Mouse (Mus musculus) embryo, embryonic 11 days (tissue): ENCODE results near the gene Parm1.

Experiments used
- DNase-seq: peaks from one replicate; pipeline ENCODE4 v3.0.0-alpha.2; 2015

Parm1 gene

DNA sequence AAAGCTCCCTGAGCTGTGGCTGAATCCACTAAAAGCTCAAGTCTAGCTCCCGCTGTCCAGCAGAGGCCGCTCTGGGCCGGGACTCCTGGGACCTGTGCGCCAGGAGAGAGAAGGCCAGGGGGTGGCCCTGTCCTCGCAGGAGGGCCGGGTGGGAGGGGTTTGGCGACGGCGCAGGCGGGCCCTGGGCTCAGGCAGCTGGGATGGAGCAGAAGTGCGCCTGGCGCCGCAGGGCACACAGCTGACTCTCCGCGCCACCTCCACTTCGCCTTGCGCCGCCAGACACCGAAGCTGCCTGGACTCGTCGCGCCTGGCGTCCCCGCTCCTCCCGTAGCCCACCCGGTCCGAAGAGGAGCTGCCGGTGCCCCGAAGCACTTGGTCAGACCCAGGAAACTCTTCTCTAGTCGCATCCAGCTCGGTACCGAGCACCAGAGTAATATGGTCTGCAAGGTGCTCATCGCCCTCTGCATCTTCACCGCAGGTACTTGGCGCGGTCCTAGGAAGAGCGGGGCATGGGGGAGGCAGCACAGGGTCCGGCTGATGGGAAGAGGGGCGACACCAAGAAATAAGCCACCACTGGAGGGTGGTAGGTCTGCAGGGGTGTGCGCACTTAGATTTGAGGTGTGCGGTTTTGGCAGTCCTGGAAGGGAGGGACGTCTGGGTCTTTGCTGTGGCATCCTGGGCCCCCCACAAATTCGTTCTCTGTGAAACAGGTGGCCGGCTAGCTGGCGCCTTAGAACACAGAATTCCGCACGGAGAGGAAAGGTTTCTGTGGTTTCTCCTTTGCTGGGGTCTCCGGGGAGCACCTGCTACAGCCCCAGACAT is at the start of gene Parm1:
TSS of gene Parm1 (plus strand) at position 136 of the 822 bp plus-strand sequence.
- DNase-seq: peak; percentile 94

DNA sequence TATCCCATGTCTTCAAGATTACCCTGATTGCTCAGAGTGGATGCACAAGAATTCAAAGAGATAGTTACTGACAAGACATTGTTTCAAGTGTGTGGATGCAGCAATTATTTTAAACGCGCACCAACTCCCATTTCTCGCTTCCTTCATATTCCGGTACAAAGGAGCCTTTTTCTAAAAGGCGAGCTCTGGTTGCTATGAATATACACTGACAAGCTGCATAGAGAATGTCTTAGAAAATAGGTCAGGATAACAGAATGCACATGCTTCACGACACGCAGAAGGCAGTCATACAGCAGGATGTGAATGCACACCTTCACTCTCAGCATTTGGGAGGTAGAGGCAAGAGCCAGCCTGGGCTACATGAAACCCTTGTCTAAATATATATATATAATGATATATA is 42.2 kb upstream of the Parm1 start:
- no peak for DNase-seq

DNA sequence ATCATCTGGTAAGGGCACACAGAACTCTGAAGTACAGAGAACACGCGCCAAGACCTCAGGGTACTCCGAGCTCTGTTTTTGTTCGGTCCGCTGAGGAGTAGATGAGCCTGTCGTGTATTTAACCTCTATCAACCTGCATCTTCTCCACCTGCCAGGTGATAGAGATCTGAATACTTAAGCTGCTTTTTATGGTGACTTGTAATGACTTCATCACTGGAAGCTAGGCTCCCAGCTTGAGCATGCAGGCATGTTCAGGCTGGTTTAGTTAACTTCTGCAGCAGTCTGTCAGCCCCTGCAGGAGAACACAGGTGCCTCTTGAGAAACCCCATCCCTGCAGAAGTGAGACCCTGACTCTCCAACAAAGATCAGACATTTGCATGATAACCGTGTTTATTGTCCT is 40.6 kb upstream of the Parm1 start:
- no peak for DNase-seq

DNA sequence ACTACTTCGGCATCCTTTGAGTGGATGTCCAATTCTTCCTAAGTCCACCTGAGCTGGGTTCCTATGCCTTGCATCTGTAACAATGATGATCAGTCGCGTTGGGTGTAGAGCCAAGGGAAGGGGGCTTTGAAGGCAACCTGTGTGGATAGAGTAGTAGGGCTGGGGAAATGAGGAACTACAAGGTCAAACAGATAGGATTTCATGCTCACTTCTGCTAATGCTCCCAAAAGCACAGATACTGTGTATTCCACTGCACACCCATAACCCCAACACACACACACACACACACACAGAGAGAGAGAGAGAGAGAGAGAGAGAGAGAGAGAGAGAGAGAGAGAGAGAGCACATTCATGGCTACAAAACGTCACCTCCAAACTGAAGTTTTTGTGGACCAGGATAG is 38.7 kb upstream of the Parm1 start:
- DNase-seq: no peak

DNA sequence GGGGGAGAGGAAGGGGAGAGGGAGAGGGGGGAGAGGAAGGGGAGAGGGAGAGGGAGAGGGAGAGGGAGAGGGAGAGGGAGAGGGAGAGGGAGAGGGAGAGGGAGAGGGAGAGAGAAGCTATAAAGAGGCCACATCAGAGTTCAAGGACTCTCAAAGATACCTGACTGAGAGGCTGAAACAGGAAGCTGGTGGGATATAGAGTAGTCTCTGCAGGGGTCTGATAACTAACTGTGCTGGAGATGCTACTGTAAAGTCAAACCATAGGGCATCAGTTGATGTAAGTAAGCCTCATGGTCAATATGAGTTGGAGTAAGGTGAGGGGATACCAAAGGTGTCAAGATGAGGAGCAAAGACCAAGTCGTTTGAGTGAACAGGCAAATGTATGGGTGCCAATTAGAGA is 37.3 kb upstream of the Parm1 start:
- DNase-seq: no peak

DNA sequence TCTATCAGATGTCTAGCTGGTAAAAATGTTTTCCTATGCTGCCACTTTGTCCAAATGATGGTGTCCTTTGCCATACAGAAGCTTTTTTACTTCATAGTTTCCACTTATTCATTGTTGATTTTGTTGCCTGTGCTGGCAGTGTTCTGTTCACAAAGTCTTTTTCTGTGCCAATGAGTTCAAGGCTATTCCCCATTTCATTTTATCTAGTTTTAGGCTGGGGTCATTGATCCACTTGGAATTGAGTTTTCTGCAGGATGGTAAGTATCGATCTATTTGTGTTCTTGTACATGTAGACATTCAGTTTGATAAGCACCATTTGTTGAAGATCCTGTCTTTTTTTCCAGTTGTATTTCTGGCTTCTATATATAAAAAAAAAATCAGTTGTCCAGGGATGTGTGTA is 33.1 kb upstream of the Parm1 start:
- no peak for DNase-seq

DNA sequence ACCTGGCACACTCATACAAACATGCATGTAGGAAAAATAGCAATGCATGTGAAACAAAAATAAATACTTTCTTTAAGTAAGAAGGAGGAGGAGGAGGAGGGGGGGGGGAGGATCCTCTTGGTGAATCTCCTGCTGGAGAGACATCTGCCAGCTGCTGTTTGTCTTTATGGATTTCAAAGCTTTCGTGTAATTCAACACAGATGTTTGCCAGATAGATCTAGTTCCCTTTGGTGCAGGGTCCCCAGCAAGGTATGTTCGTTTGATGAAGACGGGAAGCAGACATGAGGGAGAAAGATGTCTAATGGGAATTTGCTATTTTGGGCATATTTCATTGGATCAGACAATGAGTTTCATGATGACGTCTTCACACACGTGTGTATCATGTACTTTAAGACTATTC is 23.0 kb upstream of the Parm1 start:
- peak; percentile 47 for DNase-seq

DNA sequence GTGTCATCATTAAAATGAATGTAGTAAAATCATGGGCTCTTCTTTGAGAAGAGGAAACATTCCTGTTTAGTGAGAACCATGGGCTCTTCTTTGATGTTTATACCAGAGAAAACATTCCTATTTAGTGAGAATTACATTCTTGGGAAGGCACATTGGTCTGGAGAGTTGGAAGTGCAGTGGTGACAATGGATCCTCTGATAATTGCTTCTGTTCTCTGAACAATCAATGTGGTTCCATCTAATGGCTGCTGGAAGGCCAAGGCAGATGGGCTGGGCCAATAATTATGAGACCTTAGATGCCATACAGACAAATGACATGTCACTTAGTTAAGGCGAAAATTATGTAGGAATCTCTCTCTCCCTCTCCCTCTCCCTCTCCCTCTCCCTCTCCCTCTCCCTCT is 16.1 kb upstream of the Parm1 start:
- DNase-seq: no peak

DNA sequence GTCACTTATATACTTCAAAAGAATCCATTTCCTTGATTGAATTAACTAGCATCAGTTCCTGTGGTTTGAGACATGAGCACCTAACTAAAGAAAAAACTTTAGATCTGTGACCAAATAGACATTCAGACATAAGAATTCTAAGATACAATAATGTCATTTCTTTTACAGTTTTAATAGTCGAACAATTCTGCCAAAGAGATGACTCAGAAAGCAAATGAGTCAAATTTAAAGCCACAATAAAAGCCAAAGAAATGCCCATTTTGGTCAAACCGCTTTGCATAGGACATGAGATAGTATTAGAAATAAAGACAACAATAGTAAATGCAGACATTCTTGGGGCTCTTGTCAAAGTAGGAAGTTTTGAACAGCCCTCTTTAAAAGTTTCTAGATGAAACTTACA is 15.0 kb upstream of the Parm1 start:
- DNase-seq: no peak

DNA sequence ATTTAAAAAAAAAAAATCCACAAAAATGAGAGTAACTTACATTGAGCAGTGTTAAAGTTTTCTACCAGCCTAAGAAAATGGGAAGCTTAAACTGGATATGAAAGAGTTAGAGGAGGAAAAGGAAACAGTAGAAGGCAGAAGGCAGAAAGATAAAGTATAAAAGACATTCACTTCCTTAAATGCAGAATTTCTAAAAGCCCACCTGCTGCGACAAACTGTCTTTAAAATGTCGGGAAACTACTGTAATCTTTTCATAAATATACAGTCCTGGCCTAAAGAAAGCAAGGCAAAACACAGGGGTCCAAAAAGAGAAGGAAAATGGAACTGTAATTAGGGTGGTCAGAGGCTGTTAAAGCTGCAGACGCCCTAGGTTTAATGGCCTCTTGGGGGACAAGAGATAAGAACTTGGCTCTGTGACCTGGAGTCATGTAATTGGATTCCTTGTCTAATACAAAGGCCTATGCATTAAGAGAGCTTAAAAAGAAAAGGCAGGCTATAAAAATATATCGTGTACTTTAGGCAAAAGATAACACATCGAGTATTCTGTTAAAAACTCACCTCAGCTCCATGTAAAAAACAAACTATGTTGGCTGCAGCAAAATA is 13.0 kb upstream of the Parm1 start:
- no peak for DNase-seq

DNA sequence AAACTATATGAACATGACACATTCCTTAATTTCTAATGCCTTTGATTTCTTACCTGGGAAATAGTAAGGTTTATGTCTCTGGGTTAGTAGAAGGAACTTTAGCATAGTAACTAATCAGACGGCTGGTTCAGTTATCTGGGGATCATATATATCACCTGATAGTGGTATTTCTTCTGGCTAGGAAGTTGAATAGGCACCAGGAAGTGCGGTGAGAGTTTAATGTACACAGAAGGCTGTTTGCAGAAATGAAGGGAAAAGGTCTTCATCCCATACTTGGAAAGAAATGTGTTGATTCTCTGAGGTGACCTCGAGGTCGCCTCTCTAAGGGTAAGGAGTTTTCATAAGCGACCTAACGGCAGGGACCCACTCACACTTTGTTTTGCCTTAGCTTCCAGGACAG is 338 bp upstream of the Parm1 start:
- DNase-seq: no peak

DNA sequence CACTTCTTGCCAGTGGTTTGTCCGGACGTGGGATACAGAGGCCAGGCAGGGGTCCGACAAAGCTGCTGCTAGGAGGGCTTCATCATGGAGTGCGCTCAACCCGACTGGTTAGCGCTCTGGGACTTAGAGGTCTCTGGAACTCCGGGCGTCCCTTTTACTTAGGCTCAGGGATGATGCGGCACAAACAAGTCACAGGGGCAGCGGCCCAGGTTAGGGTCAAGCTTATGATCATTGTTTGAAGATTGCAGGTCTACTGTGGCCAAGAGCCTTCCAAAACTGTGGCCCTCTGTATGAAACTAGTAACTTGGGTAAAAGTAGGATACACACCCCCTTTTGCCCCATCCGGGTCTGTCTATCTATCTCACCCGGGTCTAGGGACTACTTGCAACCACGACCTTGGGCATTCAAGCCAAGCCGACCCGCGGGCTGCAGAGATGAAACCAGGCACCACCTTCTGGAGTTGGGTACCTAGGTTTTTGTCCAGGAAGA is 931 bp downstream of the Parm1 start:
- DNase-seq: peak; percentile 22

DNA sequence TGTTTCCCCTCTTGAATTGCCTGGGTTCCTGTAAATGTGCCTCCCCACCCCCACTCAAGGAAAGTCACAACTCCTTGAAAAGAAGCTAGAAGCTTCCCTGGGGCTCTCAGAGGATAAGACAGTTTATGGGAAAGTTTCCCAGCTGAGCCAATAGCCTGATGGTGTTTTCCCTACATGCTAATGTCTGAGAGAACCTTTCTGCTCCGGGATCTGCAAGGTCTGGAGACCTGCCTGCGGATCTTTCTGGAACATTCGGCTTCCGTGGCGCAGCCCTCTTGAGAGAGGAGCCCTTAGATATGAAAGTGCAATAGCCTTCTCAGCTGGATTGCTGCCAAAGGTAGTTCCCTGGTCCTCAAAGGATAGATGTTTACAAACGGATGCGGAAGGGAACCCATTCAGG is 1.5 kb downstream of the Parm1 start:
- DNase-seq: peak; percentile 22

DNA sequence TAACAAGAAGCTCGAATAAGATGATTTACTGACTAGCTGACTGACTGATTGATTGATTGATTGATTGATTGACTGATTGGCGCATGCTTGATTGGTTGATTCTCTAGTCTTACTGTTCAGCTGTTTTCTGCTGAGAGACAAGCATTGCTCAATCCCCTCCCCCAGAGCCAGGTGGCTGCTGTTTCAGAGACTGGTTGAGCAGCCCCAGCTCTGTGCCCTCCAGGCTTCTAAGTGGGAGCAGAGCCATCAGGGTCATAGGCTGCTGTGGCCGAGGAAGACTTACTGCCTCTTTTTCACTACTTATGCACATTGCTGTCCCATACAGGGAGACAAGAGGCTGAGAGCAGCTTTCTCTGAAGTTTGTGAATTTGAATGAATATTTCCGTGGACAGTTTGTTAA is 2.1 kb downstream of the Parm1 start:
- DNase-seq: peak; percentile 63

DNA sequence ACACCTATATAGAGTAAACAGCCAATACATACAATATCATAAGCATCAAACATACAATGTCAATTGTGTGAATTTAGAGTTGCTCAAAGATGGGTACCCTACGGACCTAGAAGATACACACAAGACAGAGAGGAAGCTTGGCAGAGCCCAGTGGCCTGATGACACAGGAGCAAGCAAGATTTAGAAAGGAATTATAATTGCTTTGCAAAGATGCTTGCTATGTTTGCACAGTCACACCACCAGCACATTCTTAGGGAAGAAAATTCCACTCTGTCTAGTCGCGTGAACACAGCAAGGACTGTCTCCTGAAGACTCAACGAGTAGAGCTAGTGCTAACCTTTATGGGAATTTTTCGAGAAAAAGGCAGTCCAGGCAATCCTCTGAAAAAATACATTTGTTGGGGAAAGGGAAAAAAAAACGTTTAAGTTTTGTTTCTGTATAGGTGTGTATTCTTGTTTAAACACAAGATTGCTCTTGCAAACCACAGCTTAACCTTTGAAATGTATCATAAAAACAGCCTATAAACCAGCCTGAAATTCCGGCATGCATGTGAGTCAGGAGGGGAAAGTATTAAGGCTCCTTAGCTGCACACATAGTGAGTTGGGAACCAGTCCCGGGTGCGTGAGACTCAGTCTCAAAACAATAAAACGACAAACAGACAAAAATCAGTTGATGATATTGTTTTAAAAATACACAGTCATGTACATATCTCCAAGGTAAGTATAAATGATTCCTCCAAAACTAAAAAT is 15.5 kb downstream of the Parm1 start:
- no peak for DNase-seq

DNA sequence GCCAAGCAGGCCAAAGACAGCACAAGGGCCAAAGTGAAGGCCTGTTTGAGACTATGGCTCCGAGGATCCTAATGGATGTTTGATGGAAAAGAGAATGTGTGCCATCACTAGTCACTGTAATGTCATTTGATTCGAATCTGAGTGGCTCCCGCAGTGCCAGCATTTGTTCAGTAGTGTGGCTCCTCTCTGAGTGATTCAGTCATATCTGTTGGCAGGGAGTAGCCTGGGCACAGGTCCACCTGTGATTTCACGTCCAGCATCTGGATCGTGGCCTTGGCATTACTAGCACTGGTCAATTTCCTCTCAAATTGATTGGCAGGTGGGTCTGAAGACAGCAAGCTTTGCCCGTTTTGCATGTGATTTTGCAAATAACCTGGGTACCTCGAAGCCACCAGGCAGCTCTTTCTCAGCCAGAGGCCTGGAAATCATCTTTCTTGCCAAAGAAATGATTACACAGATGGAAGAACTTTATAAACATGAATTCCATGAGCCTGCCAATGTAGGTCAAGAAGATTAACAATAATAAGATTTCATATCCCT is 41.7 kb downstream of the Parm1 start:
- DNase-seq: no peak

DNA sequence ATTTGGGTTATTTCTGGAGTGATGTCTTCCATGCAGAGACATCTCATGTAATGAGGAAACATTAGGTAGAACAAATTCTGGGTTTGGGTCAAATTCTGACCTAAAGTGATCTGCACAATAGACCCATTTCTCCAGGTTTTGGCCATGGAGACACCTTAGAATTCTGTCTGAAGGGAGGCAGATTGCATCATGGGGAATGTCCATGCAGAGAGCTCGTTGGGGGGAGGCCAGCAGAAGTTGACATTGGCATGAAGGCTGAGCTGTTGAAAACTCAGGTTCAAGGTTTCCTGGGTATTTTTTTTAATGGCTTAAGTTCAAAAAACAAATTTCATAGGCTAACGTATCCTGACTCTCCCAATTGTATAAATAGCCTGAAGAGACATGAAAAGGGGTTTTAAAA is 42.3 kb downstream of the Parm1 start:
- no peak for DNase-seq

DNA sequence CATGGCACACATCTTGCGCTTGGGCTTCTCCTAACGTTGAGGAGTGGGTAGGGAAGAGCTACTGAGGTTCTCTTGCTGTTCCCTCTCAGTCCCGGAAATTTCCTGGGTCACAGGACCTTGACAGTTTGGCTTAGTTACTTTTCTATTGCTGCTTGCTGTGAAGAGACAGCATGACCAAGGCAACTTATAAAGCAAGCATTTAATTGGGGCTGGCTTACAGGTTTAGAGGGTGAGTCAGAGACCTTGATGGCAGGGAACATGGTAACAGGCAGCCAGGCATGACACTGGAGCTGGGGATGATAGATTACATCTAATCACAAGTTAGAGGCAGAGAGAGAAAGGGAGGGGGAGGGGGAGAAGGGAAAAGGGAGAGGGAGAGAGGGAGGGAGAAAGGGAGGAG is 44.0 kb downstream of the Parm1 start:
- no peak for DNase-seq

DNA sequence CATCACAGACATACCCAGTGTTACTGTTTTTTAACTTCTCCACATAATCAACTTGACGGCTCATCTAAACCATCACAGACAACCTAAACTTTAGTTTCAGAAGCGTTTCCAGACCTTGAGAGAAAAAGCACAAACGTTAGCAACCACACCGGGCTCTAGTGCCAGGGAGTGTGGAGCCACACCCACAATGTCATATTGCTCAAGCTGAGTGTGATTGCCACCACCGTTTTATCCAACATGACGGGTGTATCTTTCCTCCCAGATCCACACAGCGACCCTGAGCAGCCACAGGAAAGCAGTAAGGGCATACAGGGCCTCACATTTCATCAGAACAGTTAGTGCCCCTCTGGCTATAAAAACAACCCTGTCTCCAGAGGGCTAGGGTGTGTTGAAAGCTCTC is 45.1 kb downstream of the Parm1 start:
- DNase-seq: no peak

DNA sequence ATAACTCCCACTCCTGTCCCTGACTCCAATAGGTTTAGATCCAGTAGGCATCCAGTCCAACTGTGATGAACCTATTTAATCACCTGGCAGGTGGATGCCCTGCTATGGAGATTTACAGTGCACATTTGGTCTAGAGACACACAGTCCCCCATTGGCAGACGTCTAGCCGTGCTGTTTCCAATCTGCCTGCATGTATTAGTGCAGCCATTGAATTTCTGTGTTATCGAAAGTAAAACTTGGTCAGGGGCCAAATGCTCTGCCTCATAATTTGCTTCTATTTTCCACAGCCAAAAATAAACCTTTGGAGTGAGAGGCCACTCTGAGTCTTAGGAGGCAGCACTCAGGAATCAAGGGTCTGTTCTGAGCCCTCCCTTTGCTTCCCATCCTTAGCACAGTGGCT is 46.6 kb downstream of the Parm1 start:
- DNase-seq: no peak

DNA sequence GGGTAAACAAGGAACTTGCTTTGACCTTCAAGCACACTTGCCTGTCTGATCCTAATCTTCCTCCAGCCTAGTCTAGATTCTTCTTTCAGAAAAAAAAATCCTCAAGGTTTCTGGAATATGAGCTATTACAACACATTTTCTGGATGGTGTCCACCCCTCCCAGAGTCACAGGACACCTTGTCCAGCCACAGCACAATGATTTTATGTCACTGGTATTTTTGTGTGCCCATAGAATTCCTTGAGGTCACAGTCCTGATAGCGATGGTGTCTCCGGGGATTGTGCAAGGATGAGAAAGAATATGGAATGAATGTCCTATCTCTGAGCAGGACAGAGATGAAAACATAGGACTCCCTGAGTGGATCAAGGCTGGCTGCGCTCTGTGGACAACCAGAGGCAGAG is 48.0 kb downstream of the Parm1 start:
- no peak for DNase-seq

DNA sequence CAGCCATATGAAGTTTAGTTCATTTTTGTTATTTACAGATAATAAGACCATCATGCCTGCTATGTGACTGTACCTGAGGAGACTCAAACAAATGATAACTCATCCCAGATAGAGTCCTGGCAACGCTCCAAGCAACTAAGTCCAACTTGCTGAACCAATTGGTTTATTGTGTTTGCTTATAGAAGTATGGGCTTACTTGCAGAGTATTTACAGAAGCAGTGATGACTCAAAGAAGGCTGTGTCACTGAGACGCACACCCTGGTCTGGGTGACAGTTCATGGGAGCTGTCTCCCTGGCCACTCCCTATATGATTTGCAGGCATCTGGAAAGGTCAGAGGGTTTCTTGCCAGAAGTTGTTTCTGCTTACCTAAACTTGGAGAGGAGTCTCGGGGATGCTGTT is 49.2 kb downstream of the Parm1 start:
- DNase-seq: no peak

DNA sequence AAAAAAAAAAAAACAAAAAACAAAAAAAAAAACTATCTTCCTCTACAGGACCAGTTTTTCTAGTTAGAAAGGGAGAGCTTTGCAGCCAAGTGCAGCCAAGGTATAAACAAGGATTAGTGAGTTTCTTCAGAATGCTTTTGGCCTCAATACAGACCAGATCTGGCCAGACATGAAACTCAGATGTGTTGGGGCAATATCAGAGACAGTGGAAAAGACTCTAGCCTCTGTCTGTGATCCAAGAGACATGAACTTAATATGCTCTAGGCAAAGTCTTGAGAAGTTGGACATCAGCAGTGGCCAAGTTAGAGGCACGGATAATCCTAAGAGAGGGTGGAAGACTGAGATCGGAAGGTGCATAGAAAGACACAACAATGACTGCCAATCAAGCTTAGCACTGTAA is 56.8 kb downstream of the Parm1 start:
- no peak for DNase-seq

DNA sequence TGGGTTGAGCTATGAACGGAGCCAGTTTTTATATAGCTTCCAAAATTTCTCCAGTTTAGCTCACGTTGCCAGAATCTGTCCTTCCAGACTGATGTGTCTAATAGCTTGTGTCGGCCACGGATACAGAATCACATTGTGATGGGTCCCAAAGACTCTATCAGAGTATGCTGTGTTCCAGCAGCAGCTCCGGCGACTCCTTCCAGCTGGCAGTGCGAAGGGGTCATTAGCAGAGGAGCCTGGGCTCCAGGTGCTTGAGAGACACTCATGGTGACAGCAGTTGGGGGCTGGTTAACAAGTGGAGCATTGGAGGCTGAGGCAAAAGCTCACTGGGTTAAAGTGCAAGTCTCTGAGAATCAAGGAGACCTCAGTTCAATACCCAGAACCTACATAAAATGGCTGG is 61.5 kb downstream of the Parm1 start:
- DNase-seq: no peak
